Mouse (Mus musculus) ovary, postnatal 10 days (tissue): ENCODE data around the gene 2010109A12Rik.
A peak's percentile ranks its signal among the peaks of the same experiment; 100 is the strongest.

Experiments used
- DNase-seq: peaks from one replicate; pipeline ENCODE4 v3.0.0; 2022; ENCODE audit warnings: low spot score

2010109A12Rik gene

GRCm38 (mm10) chr5:93206109-93207005 is at the start of gene 2010109A12Rik, which contains the start of gene Ccni:
TSS of gene 2010109A12Rik (plus strand) at chr5:93206518.
TSS of gene Ccni (minus strand) at chr5:93206495.
- DNase-seq = peak; percentile 91

- DNase-seq = no peak
These were observed 42.8 kb upstream of the 2010109A12Rik start for GRCm38 (mm10) chr5:93163541-93163940.

GRCm38 (mm10) chr5:93167919-93168516 is 38.3 kb upstream of the 2010109A12Rik start:
- DNase-seq = no peak

GRCm38 (mm10) chr5:93168654-93169053 is 37.7 kb upstream of the 2010109A12Rik start:
- no peak for DNase-seq

GRCm38 (mm10) chr5:93171420-93171819 is 34.9 kb upstream of the 2010109A12Rik start:
- DNase-seq = no peak

GRCm38 (mm10) chr5:93172536-93172935 is 33.8 kb upstream of the 2010109A12Rik start:
- no peak for DNase-seq

GRCm38 (mm10) chr5:93174675-93175074 is 31.6 kb upstream of the 2010109A12Rik start:
- no peak for DNase-seq

- no peak for DNase-seq
These were observed 27.7 kb upstream of the 2010109A12Rik start for GRCm38 (mm10) chr5:93178616-93179015.

- DNase-seq = no peak
These were observed 26.1 kb upstream of the 2010109A12Rik start for GRCm38 (mm10) chr5:93180252-93180651.

GRCm38 (mm10) chr5:93183311-93183710 is 23.0 kb upstream of the 2010109A12Rik start:
- DNase-seq = no peak

GRCm38 (mm10) chr5:93184548-93184947 is 21.8 kb upstream of the 2010109A12Rik start:
- no peak for DNase-seq

GRCm38 (mm10) chr5:93189607-93190006 is 16.7 kb upstream of the 2010109A12Rik start:
- DNase-seq = no peak

GRCm38 (mm10) chr5:93190428-93190827 is 15.9 kb upstream of the 2010109A12Rik start:
- DNase-seq = no peak

- DNase-seq = no peak
These were observed 8.1 kb upstream of the 2010109A12Rik start for GRCm38 (mm10) chr5:93198232-93198631.

- no peak for DNase-seq
These were observed 5.1 kb upstream of the 2010109A12Rik start for GRCm38 (mm10) chr5:93201181-93201580.

GRCm38 (mm10) chr5:93205371-93206108 is 778 bp upstream of the 2010109A12Rik start:
- no peak for DNase-seq

- no peak for DNase-seq
These were observed 659 bp downstream of the 2010109A12Rik start for GRCm38 (mm10) chr5:93207006-93207348.

GRCm38 (mm10) chr5:93207555-93207954 is 1.2 kb downstream of the 2010109A12Rik start:
- no peak for DNase-seq

GRCm38 (mm10) chr5:93218375-93218774 is 12.1 kb downstream of the 2010109A12Rik start:
- DNase-seq = no peak

- DNase-seq = peak; percentile 9
These were observed 15.3 kb downstream of the 2010109A12Rik start for GRCm38 (mm10) chr5:93221661-93222060.

GRCm38 (mm10) chr5:93224549-93224948 is 18.2 kb downstream of the 2010109A12Rik start:
- no peak for DNase-seq

GRCm38 (mm10) chr5:93227157-93227556 is 20.8 kb downstream of the 2010109A12Rik start:
- DNase-seq = no peak

GRCm38 (mm10) chr5:93229527-93229926 is 23.2 kb downstream of the 2010109A12Rik start:
- no peak for DNase-seq
